Mouse (Mus musculus): ENCODE data around the gene Svs3b. TPM values are rescaled to one million over a fixed set of nuclear protein-coding genes. Genes with fewer than 3 reads are reported as not detected.
"Not testable (repeated sequence)": the region's sequence is repeated elsewhere in the genome, so short reads cannot be mapped to it uniquely, and the experiment has no call there.

Svs3b gene
- polyA plus RNA-seq (2014; fragmentation: Nextera tagmentation; extraction: Ambion mirVana): not detected in 2 replicates

- not testable (repeated sequence) for H3K27ac ChIP-seq (ENCODE audit: low read depth, low read length); H3K4me1 ChIP-seq (ENCODE audit: control insufficient read depth, insufficient read depth, low read length); H3K9ac ChIP-seq (replicated peaks; ENCODE audit: low read depth, low read length); H3K9me3 ChIP-seq (ENCODE audit: control insufficient read depth, low read length); H3K36me3 ChIP-seq (ENCODE audit: control insufficient read depth, insufficient read depth, low read length); ATAC-seq (ENCODE audit: low read depth); H3K4me2 ChIP-seq (ENCODE audit: low read depth, low read length); H3K27me3 ChIP-seq (ENCODE audit: control insufficient read depth, insufficient read depth, low read length); H3K4me3 ChIP-seq (ENCODE audit: low read depth, low read length)
- 41% methylated on average over 1 of the region's 1 CpGs for WGBS
These were observed at the start of gene Svs3b for GRCm38 (mm10) chr2:164256540-164256939. Gene Svs3b (minus strand): TSS chr2:164256640.

GRCm38 (mm10) chr2:164288968-164289367, 32.5 kb upstream of the Svs3b start, which contains the start of gene Svs3a:
Gene Svs3a (plus strand): TSS chr2:164289268.
- not testable (repeated sequence) for H3K9me3 ChIP-seq (ENCODE audit: control insufficient read depth, low read length); ATAC-seq (ENCODE audit: low read depth); H3K9ac ChIP-seq (replicated peaks; ENCODE audit: low read depth, low read length); H3K36me3 ChIP-seq (ENCODE audit: control insufficient read depth, insufficient read depth, low read length); H3K27ac ChIP-seq (ENCODE audit: low read depth, low read length); H3K4me3 ChIP-seq (ENCODE audit: low read depth, low read length); H3K4me1 ChIP-seq (ENCODE audit: control insufficient read depth, insufficient read depth, low read length); H3K27me3 ChIP-seq (ENCODE audit: control insufficient read depth, insufficient read depth, low read length); H3K4me2 ChIP-seq (ENCODE audit: low read depth, low read length)
- 23% methylated on average over 1 of the region's 1 CpGs for WGBS

GRCm38 (mm10) chr2:164278359-164278758, 21.9 kb upstream of the Svs3b start, which contains the start of gene Svs4:
Gene Svs4 (minus strand): TSS chr2:164278459.
- Histone ChIP-seq H3K27me3 (ENCODE audit: control insufficient read depth, insufficient read depth, low read length) (no peaks in the 10 kb centered on the region), H3K4me1 (ENCODE audit: control insufficient read depth, insufficient read depth, low read length) (no peaks in the 10 kb centered on the region), H3K9me3 (ENCODE audit: control insufficient read depth, low read length) (no peaks in the 10 kb centered on the region), H3K4me3 (ENCODE audit: low read depth, low read length) (no peak within 1 kb of the TSS), H3K4me2 (ENCODE audit: low read depth, low read length) (no peak within 1 kb of the TSS), H3K36me3 (ENCODE audit: control insufficient read depth, insufficient read depth, low read length) (no peaks in the 10 kb centered on the region), H3K9ac (replicated peaks; ENCODE audit: low read depth, low read length) (no peak within 1 kb of the TSS), H3K27ac (ENCODE audit: low read depth, low read length) (no peak within 1 kb of the TSS)
- WGBS: 97% methylated on average over 4 of the region's 4 CpGs
- no peak for ATAC-seq (ENCODE audit: low read depth)

- no peaks in the 10 kb centered on the region for H3K27me3 ChIP-seq (ENCODE audit: control insufficient read depth, insufficient read depth, low read length)
- H3K36me3 ChIP-seq (ENCODE audit: control insufficient read depth, insufficient read depth, low read length): no peaks in the 10 kb centered on the region
- no peak within 1 kb of the TSS for H3K4me2 ChIP-seq (ENCODE audit: low read depth, low read length)
- H3K9me3 ChIP-seq (ENCODE audit: control insufficient read depth, low read length): no peaks in the 10 kb centered on the region
- no peak within 1 kb of the TSS for H3K9ac ChIP-seq (replicated peaks; ENCODE audit: low read depth, low read length)
- no peaks in the 10 kb centered on the region for H3K4me1 ChIP-seq (ENCODE audit: control insufficient read depth, insufficient read depth, low read length)
- ATAC-seq (ENCODE audit: low read depth): no peak
- WGBS: 82% methylated on average over 3 of the region's 3 CpGs
- H3K4me3 ChIP-seq (ENCODE audit: low read depth, low read length): no peak within 1 kb of the TSS
- H3K27ac ChIP-seq (ENCODE audit: low read depth, low read length): no peak within 1 kb of the TSS
These were observed 18.1 kb downstream of the Svs3b start, which contains the start of gene Svs2 for GRCm38 (mm10) chr2:164238366-164238765. Gene Svs2 (minus strand): TSS chr2:164238466.

GRCm38 (mm10) chr2:164232671-164233070, 23.8 kb downstream of the Svs3b start:
- ATAC-seq (ENCODE audit: low read depth): no peak

GRCm38 (mm10) chr2:164228361-164229070, 27.9 kb downstream of the Svs3b start:
- no peak overlapping the region for H3K4me3 ChIP-seq (ENCODE audit: low read depth, low read length)
- H3K27ac ChIP-seq (ENCODE audit: low read depth, low read length): no peak overlapping the region
- no peaks in the 10 kb centered on the region for H3K36me3 ChIP-seq (ENCODE audit: control insufficient read depth, insufficient read depth, low read length)
- H3K9ac ChIP-seq (replicated peaks; ENCODE audit: low read depth, low read length): no peak overlapping the region
- H3K27me3 ChIP-seq (ENCODE audit: control insufficient read depth, insufficient read depth, low read length): no peaks in the 10 kb centered on the region
- H3K4me2 ChIP-seq (ENCODE audit: low read depth, low read length): no peak overlapping the region
- H3K9me3 ChIP-seq (ENCODE audit: control insufficient read depth, low read length): no peaks in the 10 kb centered on the region
- no peaks in the 10 kb centered on the region for H3K4me1 ChIP-seq (ENCODE audit: control insufficient read depth, insufficient read depth, low read length)
- 88% methylated on average over 8 of the region's 8 CpGs for WGBS
- ATAC-seq (ENCODE audit: low read depth): no peak

More at GRCm38 (mm10) chr2:164232671-164233070, 23.8 kb downstream of the Svs3b start:
- Histone ChIP-seq H3K4me2 (ENCODE audit: low read depth, low read length) (no peak overlapping the region), H3K4me3 (ENCODE audit: low read depth, low read length) (no peak overlapping the region), H3K9me3 (ENCODE audit: control insufficient read depth, low read length) (no peaks in the 10 kb centered on the region), H3K36me3 (ENCODE audit: control insufficient read depth, insufficient read depth, low read length) (no peaks in the 10 kb centered on the region), H3K4me1 (ENCODE audit: control insufficient read depth, insufficient read depth, low read length) (no peaks in the 10 kb centered on the region), H3K27me3 (ENCODE audit: control insufficient read depth, insufficient read depth, low read length) (no peaks in the 10 kb centered on the region), H3K9ac (replicated peaks; ENCODE audit: low read depth, low read length) (no peak overlapping the region), H3K27ac (ENCODE audit: low read depth, low read length) (no peak overlapping the region)
- 92% methylated on average over 8 of the region's 8 CpGs for WGBS

- H3K36me3 ChIP-seq (ENCODE audit: control insufficient read depth, insufficient read depth, low read length): no peaks in the 10 kb centered on the region
- no peak within 1 kb of the TSS for H3K4me2 ChIP-seq (ENCODE audit: low read depth, low read length)
- no peaks in the 10 kb centered on the region for H3K27me3 ChIP-seq (ENCODE audit: control insufficient read depth, insufficient read depth, low read length)
- 82% methylated on average over 11 of the region's 11 CpGs for WGBS
- no peak for ATAC-seq (ENCODE audit: low read depth)
- no peaks in the 10 kb centered on the region for H3K4me1 ChIP-seq (ENCODE audit: control insufficient read depth, insufficient read depth, low read length)
- no peaks in the 10 kb centered on the region for H3K9me3 ChIP-seq (ENCODE audit: control insufficient read depth, low read length)
- no peak within 1 kb of the TSS for H3K27ac ChIP-seq (ENCODE audit: low read depth, low read length)
- no peak within 1 kb of the TSS for H3K9ac ChIP-seq (replicated peaks; ENCODE audit: low read depth, low read length)
- no peak within 1 kb of the TSS for H3K4me3 ChIP-seq (ENCODE audit: low read depth, low read length)
These were observed 34.9 kb downstream of the Svs3b start, which contains the start of gene Wfdc15b for GRCm38 (mm10) chr2:164221522-164221921. Gene Wfdc15b (minus strand): TSS chr2:164221660.

- no peak overlapping the region for H3K9ac ChIP-seq (replicated peaks; ENCODE audit: low read depth, low read length)
- no peaks in the 10 kb centered on the region for H3K4me1 ChIP-seq (ENCODE audit: control insufficient read depth, insufficient read depth, low read length)
- no peak for ATAC-seq (ENCODE audit: low read depth)
- no peak overlapping the region for H3K27ac ChIP-seq (ENCODE audit: low read depth, low read length)
- H3K9me3 ChIP-seq (ENCODE audit: control insufficient read depth, low read length): no peaks in the 10 kb centered on the region
- no peaks in the 10 kb centered on the region for H3K36me3 ChIP-seq (ENCODE audit: control insufficient read depth, insufficient read depth, low read length)
- H3K4me3 ChIP-seq (ENCODE audit: low read depth, low read length): no peak overlapping the region
- no peaks in the 10 kb centered on the region for H3K27me3 ChIP-seq (ENCODE audit: control insufficient read depth, insufficient read depth, low read length)
- WGBS: 82% methylated on average over 9 of the region's 9 CpGs
- H3K4me2 ChIP-seq (ENCODE audit: low read depth, low read length): no peak overlapping the region
These were observed 37.1 kb downstream of the Svs3b start for GRCm38 (mm10) chr2:164219295-164219694.

GRCm38 (mm10) chr2:164212711-164213110, 43.7 kb downstream of the Svs3b start:
- no peak overlapping the region for H3K4me3 ChIP-seq (ENCODE audit: low read depth, low read length)
- H3K27me3 ChIP-seq (ENCODE audit: control insufficient read depth, insufficient read depth, low read length): no peaks in the 10 kb centered on the region
- no peak overlapping the region for H3K27ac ChIP-seq (ENCODE audit: low read depth, low read length)
- no peaks in the 10 kb centered on the region for H3K36me3 ChIP-seq (ENCODE audit: control insufficient read depth, insufficient read depth, low read length)
- ATAC-seq (ENCODE audit: low read depth): no peak
- whole genome bisulfite sequencing: 86% methylated on average over 5 of the region's 5 CpGs
- no peak overlapping the region for H3K9ac ChIP-seq (replicated peaks; ENCODE audit: low read depth, low read length)
- no peaks in the 10 kb centered on the region for H3K9me3 ChIP-seq (ENCODE audit: control insufficient read depth, low read length)
- H3K4me1 ChIP-seq (ENCODE audit: control insufficient read depth, insufficient read depth, low read length): no peaks in the 10 kb centered on the region
- no peak overlapping the region for H3K4me2 ChIP-seq (ENCODE audit: low read depth, low read length)

Data from neural tube, embryonic 14.5 days (tissue).